Mouse (Mus musculus): ENCODE results near the gene Eif5. TPM values are rescaled to one million over a fixed set of nuclear protein-coding genes. Genes with fewer than 3 reads are reported as not detected.

Gene Eif5
- polyA plus RNA-seq, 1 experiment from 2014 or later, result 505 TPM

- Histone ChIP-seq H3K27me3 (replicated peaks) (no peaks in the 10 kb centered on the region; the same call in 1 of the 2 replicates), H3K36me3 (replicated peaks) (no peaks in the 10 kb centered on the region), H3K9ac (no peak overlapping the region), H3K9me3 (no peaks in the 10 kb centered on the region), H3K4me3 (no peak overlapping the region), H3K27ac (no peak overlapping the region), H3K4me2 (no peak overlapping the region), H3K4me1 (no peaks in the 10 kb centered on the region)
- WGBS, result 89% methylated on average over 12 of the region's 12 CpGs
- no peak for ATAC-seq (replicated peaks)
Measured at GRCm38 (mm10) chr12:111512572-111513063, 25.2 kb upstream of the Eif5 start.

GRCm38 (mm10) chr12:111513673-111514072, 24.1 kb upstream of the Eif5 start:
- Histone ChIP-seq H3K27ac (0 out of 2 replicates have a peak overlapping the region, but pooled peaks have one; percentile 8), H3K4me3 (no peak overlapping the region), H3K4me1 (no peaks in the 10 kb centered on the region), H3K36me3 (replicated peaks) (no peaks in the 10 kb centered on the region), H3K9ac (no peak overlapping the region), H3K9me3 (no peaks in the 10 kb centered on the region), H3K27me3 (replicated peaks) (no peaks in the 10 kb centered on the region; the same call in 1 of the 2 replicates), H3K4me2 (no peak overlapping the region)
- ATAC-seq (replicated peaks), result peak; percentile 60; the same call in 1 of the 2 replicates
- WGBS, result 59% methylated on average over 5 of the region's 5 CpGs

- Histone ChIP-seq H3K9ac (no peak overlapping the region), H3K4me2 (no peak overlapping the region), H3K9me3 (no peaks in the 10 kb centered on the region), H3K4me3 (no peak overlapping the region), H3K4me1 (no peaks in the 10 kb centered on the region), H3K36me3 (replicated peaks) (no peaks in the 10 kb centered on the region), H3K27ac (peak overlapping the region; percentile 8; the same call in 1 of the 2 replicates), H3K27me3 (replicated peaks) (no peaks in the 10 kb centered on the region)
- no peak for ATAC-seq (replicated peaks)
- 70% methylated on average over 7 of the region's 7 CpGs for WGBS
Measured at GRCm38 (mm10) chr12:111514231-111514792, 23.5 kb upstream of the Eif5 start.

GRCm38 (mm10) chr12:111514874-111515649, 22.8 kb upstream of the Eif5 start:
- H3K4me3 ChIP-seq, result no peak overlapping the region
- H3K36me3 ChIP-seq (replicated peaks), result no peaks in the 10 kb centered on the region
- no peaks in the 10 kb centered on the region for H3K9me3 ChIP-seq
- WGBS, result 82% methylated on average over 7 of the region's 7 CpGs
- no peak for ATAC-seq (replicated peaks)
- H3K4me2 ChIP-seq, result no peak overlapping the region
- peak overlapping the region; percentile 8; the same call in 1 of the 2 replicates for H3K27ac ChIP-seq
- no peaks in the 10 kb centered on the region for H3K27me3 ChIP-seq (replicated peaks)
- H3K4me1 ChIP-seq, result no peaks in the 10 kb centered on the region
- no peak overlapping the region for H3K9ac ChIP-seq

- no peak overlapping the region for H3K27ac ChIP-seq
- ATAC-seq (replicated peaks), result no peak
- no peak overlapping the region for H3K9ac ChIP-seq
- H3K4me3 ChIP-seq, result no peak overlapping the region
- no peaks in the 10 kb centered on the region for H3K9me3 ChIP-seq
- no peaks in the 10 kb centered on the region for H3K4me1 ChIP-seq
- H3K36me3 ChIP-seq (replicated peaks), result no peaks in the 10 kb centered on the region
- no peaks in the 10 kb centered on the region for H3K27me3 ChIP-seq (replicated peaks)
- no peak overlapping the region for H3K4me2 ChIP-seq
- 93% methylated on average over 5 of the region's 5 CpGs for WGBS
Measured at GRCm38 (mm10) chr12:111515920-111516319, 21.9 kb upstream of the Eif5 start.

- H3K36me3 ChIP-seq (replicated peaks), result no peaks in the 10 kb centered on the region
- WGBS, result 86% methylated on average over 6 of the region's 6 CpGs
- H3K27me3 ChIP-seq (replicated peaks), result no peaks in the 10 kb centered on the region
- no peak overlapping the region for H3K4me2 ChIP-seq
- no peak for ATAC-seq (replicated peaks)
- H3K4me1 ChIP-seq, result no peaks in the 10 kb centered on the region
- no peak overlapping the region for H3K9ac ChIP-seq
- H3K27ac ChIP-seq, result no peak overlapping the region
- no peaks in the 10 kb centered on the region for H3K9me3 ChIP-seq
- no peak overlapping the region for H3K4me3 ChIP-seq
Measured at GRCm38 (mm10) chr12:111516826-111517225, 21.0 kb upstream of the Eif5 start.

- H3K9me3 ChIP-seq, result no peaks in the 10 kb centered on the region
- no peak overlapping the region for H3K4me3 ChIP-seq
- H3K4me1 ChIP-seq, result no peaks in the 10 kb centered on the region
- WGBS, result 68% methylated on average over 4 of the region's 4 CpGs
- H3K27me3 ChIP-seq (replicated peaks), result no peaks in the 10 kb centered on the region
- H3K4me2 ChIP-seq, result no peak overlapping the region
- no peak overlapping the region for H3K27ac ChIP-seq
- no peak overlapping the region for H3K9ac ChIP-seq
- no peak for ATAC-seq (replicated peaks)
- H3K36me3 ChIP-seq (replicated peaks), result no peaks in the 10 kb centered on the region
Measured at GRCm38 (mm10) chr12:111517901-111518300, 19.9 kb upstream of the Eif5 start.

GRCm38 (mm10) chr12:111518391-111518790, 19.4 kb upstream of the Eif5 start:
- Histone ChIP-seq H3K9me3 (no peaks in the 10 kb centered on the region), H3K36me3 (replicated peaks) (no peaks in the 10 kb centered on the region), H3K4me2 (no peak overlapping the region), H3K27ac (no peak overlapping the region), H3K4me3 (no peak overlapping the region), H3K4me1 (no peaks in the 10 kb centered on the region), H3K27me3 (replicated peaks) (no peaks in the 10 kb centered on the region), H3K9ac (no peak overlapping the region)
- ATAC-seq (replicated peaks), result no peak
- 92% methylated on average over 9 of the region's 9 CpGs for WGBS

GRCm38 (mm10) chr12:111519821-111520220, 18.0 kb upstream of the Eif5 start:
- no peak overlapping the region for H3K9ac ChIP-seq
- H3K27me3 ChIP-seq (replicated peaks), result no peaks in the 10 kb centered on the region
- H3K4me2 ChIP-seq, result no peak overlapping the region
- no peaks in the 10 kb centered on the region for H3K4me1 ChIP-seq
- no peak overlapping the region for H3K4me3 ChIP-seq
- WGBS, result 71% methylated on average over 5 of the region's 5 CpGs
- H3K27ac ChIP-seq, result no peak overlapping the region
- no peaks in the 10 kb centered on the region for H3K9me3 ChIP-seq
- no peaks in the 10 kb centered on the region for H3K36me3 ChIP-seq (replicated peaks)
- ATAC-seq (replicated peaks), result no peak

- Histone ChIP-seq H3K36me3 (replicated peaks) (no peaks in the 10 kb centered on the region), H3K9me3 (no peaks in the 10 kb centered on the region), H3K27me3 (replicated peaks) (no peaks in the 10 kb centered on the region), H3K9ac (no peak overlapping the region), H3K27ac (no peak overlapping the region), H3K4me1 (no peaks in the 10 kb centered on the region), H3K4me2 (no peak overlapping the region), H3K4me3 (no peak overlapping the region)
- WGBS, result 80% methylated on average over 2 of the region's 2 CpGs
- ATAC-seq (replicated peaks), result no peak
Measured at GRCm38 (mm10) chr12:111520994-111521393, 16.8 kb upstream of the Eif5 start.

- H3K9ac ChIP-seq, result no peak overlapping the region
- no peaks in the 10 kb centered on the region for H3K4me1 ChIP-seq
- H3K4me2 ChIP-seq, result no peak overlapping the region
- 60% methylated on average over 1 of the region's 1 CpGs for WGBS
- H3K27me3 ChIP-seq (replicated peaks), result no peaks in the 10 kb centered on the region
- H3K36me3 ChIP-seq (replicated peaks), result no peaks in the 10 kb centered on the region
- no peak overlapping the region for H3K27ac ChIP-seq
- H3K4me3 ChIP-seq, result no peak overlapping the region
- ATAC-seq (replicated peaks), result no peak
- H3K9me3 ChIP-seq, result no peaks in the 10 kb centered on the region
Measured at GRCm38 (mm10) chr12:111524469-111524868, 13.3 kb upstream of the Eif5 start.

- Histone ChIP-seq H3K4me3 (no peak overlapping the region), H3K4me2 (no peak overlapping the region), H3K9me3 (no peaks in the 10 kb centered on the region), H3K36me3 (replicated peaks) (no peaks in the 10 kb centered on the region), H3K27me3 (replicated peaks) (no peaks in the 10 kb centered on the region), H3K4me1 (no peaks in the 10 kb centered on the region), H3K9ac (no peak overlapping the region), H3K27ac (no peak overlapping the region)
- ATAC-seq (replicated peaks), result no peak
- WGBS, result 95% methylated on average over 3 of the region's 3 CpGs
Measured at GRCm38 (mm10) chr12:111524883-111525282, 12.9 kb upstream of the Eif5 start.

All from midbrain, embryonic 15.5 days (tissue).